Mouse (Mus musculus) limb, embryonic 12.5 days (tissue): ENCODE results near the gene Il10ra. TPM values are rescaled to one million over a fixed set of nuclear protein-coding genes. Genes with fewer than 3 reads are reported as not detected.

Source experiments
- ATAC-seq: fragments of 200-750 bp; cut with Nextera tagmentation; 2 replicates; pipeline ENCODE4 v1.8.0; 2017; ENCODE audit warnings: low read depth, moderate TSS enrichment; ENCODE audit not compliant: insufficient number of reproducible peaks, insufficient read depth, low FRiP score, low TSS enrichment
- H3K27ac ChIP-seq: fragments of 300-500 bp; sonication (generic); 2 replicates; pipeline ENCODE4 v1.5.1; 2016; ENCODE audit warnings: mild to moderate bottlenecking, moderate library complexity
- H3K27me3 ChIP-seq: fragments of 300-500 bp; sonication (generic); 2 replicates; pipeline ENCODE4 v1.6.1; 2016; ENCODE audit warnings: mild to moderate bottlenecking, moderate library complexity
- H3K36me3 ChIP-seq: fragments of 300-500 bp; sonication (generic); 2 replicates; pipeline ENCODE4 v1.6.1; 2016; ENCODE audit warnings: mild to moderate bottlenecking, moderate library complexity
- H3K4me1 ChIP-seq: fragments of 300-500 bp; sonication (generic); replicated peaks from 2 replicates; pipeline ENCODE4 v1.6.1; 2016
- H3K4me2 ChIP-seq: fragments of 300-500 bp; sonication (generic); 2 replicates; pipeline ENCODE4 v1.6.1; 2016; ENCODE audit warnings: mild to moderate bottlenecking, moderate library complexity
- H3K4me3 ChIP-seq: fragments of 300-500 bp; sonication (generic); replicated peaks from 2 replicates; pipeline ENCODE4 v1.5.1; 2016; ENCODE audit warnings: mild to moderate bottlenecking
- H3K9ac ChIP-seq: fragments of 300-500 bp; sonication (generic); replicated peaks from 2 replicates; pipeline ENCODE4 v1.6.1; 2016; ENCODE audit warnings: mild to moderate bottlenecking, moderate library complexity
- H3K9me3 ChIP-seq: fragments of 300-500 bp; sonication (generic); 2 replicates; pipeline ENCODE4 v1.6.1; 2016; ENCODE audit warnings: mild to moderate bottlenecking, moderate library complexity
- WGBS: fragments of 180-500 bp; shearing (Covaris S2); methylation state at CpG from one replicate; pipeline ENCODE4 v1.1.7; 2016; 5-methylcytosine and 5-hydroxymethylcytosine counted together
- polyA plus RNA-seq: library from polyadenylated mRNA; unstranded; fragments of >200 nt; fragmentation: Nextera tagmentation; extraction: Ambion mirVana; gene quantifications from 2 replicates; pipeline ENCODE4 v1.2.1, GENCODE M21; 2016

Il10ra gene
- 0.63 TPM in 2 replicates for polyA plus RNA-seq

- no peak for ATAC-seq
- Histone ChIP-seq H3K27ac (no peak within 1 kb of the TSS), H3K4me2 (peak within 1 kb of the TSS; percentile 70), H3K4me3 (peak within 1 kb of the TSS; percentile 42), H3K27me3 (peaks cover 57% of the 10 kb centered on the region), H3K9me3 (no peaks in the 10 kb centered on the region), H3K36me3 (no peaks in the 10 kb centered on the region), H3K4me1 (0 out of 2 replicates have a peak, but pooled peaks cover 3% of the 10 kb centered on the region), H3K9ac (peak within 1 kb of the TSS; percentile 44; the same call in 1 of the 2 replicates)
- WGBS = 6% methylated on average over 36 of the region's 36 CpGs
Observed at GRCm38 (mm10) chr9:45268597-45269325, at the start of gene Il10ra. Gene Il10ra, minus strand, starts transcription at chr9:45269149.

GRCm38 (mm10) chr9:45317635-45318034, 48.7 kb upstream of the Il10ra start:
- Histone ChIP-seq H3K4me1 (no peaks in the 10 kb centered on the region), H3K9me3 (no peaks in the 10 kb centered on the region), H3K9ac (no peak overlapping the region), H3K27ac (no peak overlapping the region), H3K27me3 (peaks cover 42% of the 10 kb centered on the region), H3K4me3 (no peak overlapping the region), H3K4me2 (no peak overlapping the region), H3K36me3 (no peaks in the 10 kb centered on the region)
- ATAC-seq = no peak
- WGBS = 81% methylated on average over 3 of the region's 3 CpGs

GRCm38 (mm10) chr9:45313913-45314312, 45.0 kb upstream of the Il10ra start:
- H3K4me2 ChIP-seq = no peak overlapping the region
- no peaks in the 10 kb centered on the region for H3K4me1 ChIP-seq
- H3K9me3 ChIP-seq = no peaks in the 10 kb centered on the region
- 78% methylated on average over 3 of the region's 3 CpGs for WGBS
- H3K27me3 ChIP-seq = peaks cover 31% of the 10 kb centered on the region
- H3K27ac ChIP-seq = no peak overlapping the region
- H3K36me3 ChIP-seq = no peaks in the 10 kb centered on the region
- no peak overlapping the region for H3K4me3 ChIP-seq
- no peak overlapping the region for H3K9ac ChIP-seq
- ATAC-seq = no peak

- Histone ChIP-seq H3K27me3 (peaks cover 13% of the 10 kb centered on the region), H3K9ac (no peak overlapping the region), H3K4me3 (no peak overlapping the region), H3K9me3 (no peaks in the 10 kb centered on the region), H3K27ac (no peak overlapping the region), H3K4me2 (no peak overlapping the region), H3K36me3 (no peaks in the 10 kb centered on the region), H3K4me1 (no peaks in the 10 kb centered on the region)
- no peak for ATAC-seq
- 84% methylated on average over 6 of the region's 6 CpGs for WGBS
Observed at GRCm38 (mm10) chr9:45311858-45312257, 42.9 kb upstream of the Il10ra start.

GRCm38 (mm10) chr9:45308521-45308920, 39.6 kb upstream of the Il10ra start:
- no peak overlapping the region for H3K27ac ChIP-seq
- no peak for ATAC-seq
- H3K9me3 ChIP-seq = no peaks in the 10 kb centered on the region
- H3K4me2 ChIP-seq = no peak overlapping the region
- H3K27me3 ChIP-seq = no peaks in the 10 kb centered on the region; the same call in 1 of the 2 replicates
- H3K9ac ChIP-seq = no peak overlapping the region
- no peak overlapping the region for H3K4me3 ChIP-seq
- H3K4me1 ChIP-seq = no peaks in the 10 kb centered on the region
- WGBS = 87% methylated on average over 5 of the region's 5 CpGs
- no peaks in the 10 kb centered on the region for H3K36me3 ChIP-seq

GRCm38 (mm10) chr9:45306746-45307410, 37.9 kb upstream of the Il10ra start:
- no peak for ATAC-seq
- no peaks in the 10 kb centered on the region for H3K9me3 ChIP-seq
- 82% methylated on average over 12 of the region's 12 CpGs for WGBS
- no peak overlapping the region for H3K4me3 ChIP-seq
- no peak overlapping the region for H3K27ac ChIP-seq
- no peak overlapping the region for H3K4me2 ChIP-seq
- no peaks in the 10 kb centered on the region for H3K36me3 ChIP-seq
- H3K4me1 ChIP-seq = no peaks in the 10 kb centered on the region
- H3K27me3 ChIP-seq = no peaks in the 10 kb centered on the region; the same call in 1 of the 2 replicates
- H3K9ac ChIP-seq = no peak overlapping the region

GRCm38 (mm10) chr9:45301771-45302170, 32.8 kb upstream of the Il10ra start:
- H3K4me2 ChIP-seq = no peak overlapping the region
- 0 out of 2 replicates have a peak, but pooled peaks cover 4% of the 10 kb centered on the region for H3K9me3 ChIP-seq
- no peaks in the 10 kb centered on the region; the same call in 1 of the 2 replicates for H3K27me3 ChIP-seq
- no peak overlapping the region for H3K27ac ChIP-seq
- no peaks in the 10 kb centered on the region for H3K4me1 ChIP-seq
- H3K9ac ChIP-seq = no peak overlapping the region
- no peak overlapping the region for H3K4me3 ChIP-seq
- WGBS = 93% methylated on average over 8 of the region's 8 CpGs
- H3K36me3 ChIP-seq = no peaks in the 10 kb centered on the region
- no peak for ATAC-seq

- ATAC-seq = peak; percentile 74
- Histone ChIP-seq H3K27ac (no peak overlapping the region), H3K36me3 (no peaks in the 10 kb centered on the region), H3K4me3 (peak overlapping the region; percentile 28), H3K27me3 (no peaks in the 10 kb centered on the region; the same call in 1 of the 2 replicates), H3K4me2 (peak overlapping the region; percentile 59), H3K9me3 (0 out of 2 replicates have a peak, but pooled peaks cover 4% of the 10 kb centered on the region), H3K9ac (no peak overlapping the region), H3K4me1 (no peaks in the 10 kb centered on the region)
- 20% methylated on average over 20 of the region's 20 CpGs for WGBS
Observed at GRCm38 (mm10) chr9:45300422-45301104, 31.6 kb upstream of the Il10ra start.

- whole genome bisulfite sequencing = 83% methylated on average over 11 of the region's 11 CpGs
Observed at GRCm38 (mm10) chr9:45299231-45300006, 30.5 kb upstream of the Il10ra start.

GRCm38 (mm10) chr9:45294210-45295011, 25.5 kb upstream of the Il10ra start:
- Histone ChIP-seq H3K9ac (no peak overlapping the region), H3K27me3 (no peaks in the 10 kb centered on the region), H3K27ac (no peak overlapping the region), H3K36me3 (no peaks in the 10 kb centered on the region), H3K9me3 (no peaks in the 10 kb centered on the region), H3K4me2 (no peak overlapping the region), H3K4me3 (no peak overlapping the region), H3K4me1 (no peaks in the 10 kb centered on the region)
- no peak for ATAC-seq
- whole genome bisulfite sequencing = 53% methylated on average over 10 of the region's 10 CpGs

More at GRCm38 (mm10) chr9:45299231-45300006, 30.5 kb upstream of the Il10ra start:
- Histone ChIP-seq H3K4me2 (no peak overlapping the region), H3K4me1 (no peaks in the 10 kb centered on the region), H3K9ac (no peak overlapping the region), H3K4me3 (no peak overlapping the region), H3K27me3 (no peaks in the 10 kb centered on the region; the same call in 1 of the 2 replicates), H3K36me3 (no peaks in the 10 kb centered on the region), H3K9me3 (0 out of 2 replicates have a peak, but pooled peaks cover 4% of the 10 kb centered on the region), H3K27ac (no peak overlapping the region)
- no peak for ATAC-seq
